Mouse (Mus musculus) neural tube, embryonic 15.5 days (tissue): ENCODE results near the gene 2310061I04Rik. TPM values are rescaled to one million over a fixed set of nuclear protein-coding genes. Genes with fewer than 3 reads are reported as not detected.
A peak's percentile ranks its signal among the peaks of the same experiment; 100 is the strongest.

Source experiments
- ATAC-seq: fragments of 200-750 bp; cut with Nextera tagmentation; 2 replicates; pipeline ENCODE4 v1.8.0; 2017; ENCODE audit warnings: mild to moderate bottlenecking, moderate TSS enrichment, moderate library complexity; ENCODE audit not compliant: low FRiP score
- H3K27ac ChIP-seq: fragments of 300-500 bp; sonication (generic); replicated peaks from 2 replicates; pipeline ENCODE4 v1.5.1; 2015; ENCODE audit warnings: mild to moderate bottlenecking, inconsistent platforms
- H3K27me3 ChIP-seq: fragments of 300-500 bp; sonication (generic); replicated peaks from 2 replicates; pipeline ENCODE4 v1.6.1; 2015; ENCODE audit warnings: inconsistent platforms
- H3K36me3 ChIP-seq: fragments of 300-500 bp; sonication (generic); 2 replicates; pipeline ENCODE4 v1.6.1; 2015; ENCODE audit warnings: inconsistent platforms
- H3K4me1 ChIP-seq: fragments of 300-500 bp; sonication (generic); 2 replicates; pipeline ENCODE4 v1.6.1; 2015; ENCODE audit warnings: inconsistent platforms
- H3K4me2 ChIP-seq: fragments of 300-500 bp; sonication (generic); 2 replicates; pipeline ENCODE4 v1.6.1; 2015; ENCODE audit warnings: inconsistent platforms, mild to moderate bottlenecking, moderate library complexity
- H3K4me3 ChIP-seq: fragments of 300-500 bp; sonication (generic); replicated peaks from 2 replicates; pipeline ENCODE4 v1.5.1; 2015; ENCODE audit warnings: mild to moderate bottlenecking, inconsistent platforms
- H3K9ac ChIP-seq: fragments of 300-500 bp; sonication (generic); replicated peaks from 2 replicates; pipeline ENCODE4 v1.6.1; 2015; ENCODE audit warnings: mild to moderate bottlenecking, inconsistent platforms
- H3K9me3 ChIP-seq: fragments of 300-500 bp; sonication (generic); replicated peaks from 2 replicates; pipeline ENCODE4 v1.6.1; 2016; ENCODE audit warnings: inconsistent platforms
- WGBS: fragments of 180-500 bp; shearing (Covaris S2); methylation state at CpG from one replicate; pipeline ENCODE4 v1.1.7; 2015; ENCODE audit warnings: mixed read lengths; 5-methylcytosine and 5-hydroxymethylcytosine counted together
- polyA plus RNA-seq: library from polyadenylated mRNA; unstranded; fragments of >200 nt; fragmentation: Nextera tagmentation; extraction: Ambion mirVana; gene quantifications from 2 replicates; pipeline ENCODE4 v1.2.1, GENCODE M21; 2015

Gene 2310061I04Rik
- polyA plus RNA-seq, 1 experiment from 2014 or later, result 75.2 TPM

- WGBS, result 7% methylated on average over 26 of the region's 26 CpGs
- Histone ChIP-seq H3K36me3 (no peaks in the 10 kb centered on the region; the same call in 1 of the 2 replicates), H3K9ac (peak overlapping the region; percentile 81), H3K27ac (peak overlapping the region; percentile 95), H3K4me3 (peak overlapping the region; percentile 66), H3K9me3 (no peaks in the 10 kb centered on the region), H3K4me1 (peaks cover 69% of the 10 kb centered on the region), H3K4me2 (peak overlapping the region; percentile 90), H3K27me3 (no peaks in the 10 kb centered on the region)
- ATAC-seq, result no peak
These were observed 30.0 kb downstream of the 2310061I04Rik start for GRCm38 (mm10) chr17:35866911-35867890.

- H3K4me1 ChIP-seq, result peaks cover 69% of the 10 kb centered on the region
- no peaks in the 10 kb centered on the region for H3K9me3 ChIP-seq
- H3K4me3 ChIP-seq, result peak overlapping the region; percentile 66
- under 1% methylated on average over 36 of the region's 38 CpGs for WGBS
- H3K27ac ChIP-seq, result peak overlapping the region; percentile 95
- peak overlapping the region; percentile 90 for H3K4me2 ChIP-seq
- ATAC-seq, result peak; percentile 44
- H3K9ac ChIP-seq, result peak overlapping the region; percentile 81
- no peaks in the 10 kb centered on the region; the same call in 1 of the 2 replicates for H3K36me3 ChIP-seq
- H3K27me3 ChIP-seq, result no peaks in the 10 kb centered on the region
These were observed 30.9 kb downstream of the 2310061I04Rik start for GRCm38 (mm10) chr17:35866281-35866831.

GRCm38 (mm10) chr17:35865481-35866280 is 31.6 kb downstream of the 2310061I04Rik start, which contains the start of gene Ppp1r18:
Ppp1r18 (plus strand) TSS chr17:35865593.
- H3K27me3 ChIP-seq, result no peaks in the 10 kb centered on the region
- peak within 1 kb of the TSS; percentile 66 for H3K4me3 ChIP-seq
- no peaks in the 10 kb centered on the region for H3K9me3 ChIP-seq
- peak; percentile 66 for ATAC-seq
- H3K4me1 ChIP-seq, result peaks cover 65% of the 10 kb centered on the region
- peak within 1 kb of the TSS; percentile 90 for H3K4me2 ChIP-seq
- H3K9ac ChIP-seq, result peak within 1 kb of the TSS; percentile 81
- WGBS, result under 1% methylated on average over 46 of the region's 48 CpGs
- H3K27ac ChIP-seq, result peak within 1 kb of the TSS; percentile 95
- no peaks in the 10 kb centered on the region for H3K36me3 ChIP-seq

GRCm38 (mm10) chr17:35864832-35865353 is 32.3 kb downstream of the 2310061I04Rik start:
- Histone ChIP-seq H3K4me3 (peak overlapping the region; percentile 66), H3K9ac (peak overlapping the region; percentile 81), H3K36me3 (no peaks in the 10 kb centered on the region), H3K9me3 (no peaks in the 10 kb centered on the region), H3K4me2 (peak overlapping the region; percentile 90), H3K4me1 (peaks cover 63% of the 10 kb centered on the region), H3K27me3 (no peaks in the 10 kb centered on the region), H3K27ac (peak overlapping the region; percentile 95)
- WGBS, result 28% methylated on average over 10 of the region's 10 CpGs
- no peak for ATAC-seq

- under 1% methylated on average over 47 of the region's 47 CpGs for WGBS
- Histone ChIP-seq H3K9ac (peak within 1 kb of the TSS; percentile 82), H3K27me3 (no peaks in the 10 kb centered on the region), H3K4me1 (peaks cover 30% of the 10 kb centered on the region), H3K9me3 (no peaks in the 10 kb centered on the region), H3K4me3 (peak within 1 kb of the TSS; percentile 73), H3K4me2 (peak within 1 kb of the TSS; percentile 57), H3K27ac (peak within 1 kb of the TSS; percentile 97), H3K36me3 (peaks cover 24% of the 10 kb centered on the region)
- ATAC-seq, result peak; percentile 91
These were observed 35.9 kb downstream of the 2310061I04Rik start, which contains the start of gene Nrm for GRCm38 (mm10) chr17:35861198-35861857. Nrm (plus strand) TSS chr17:35861318.

- peak overlapping the region; percentile 73 for H3K4me3 ChIP-seq
- no peak for ATAC-seq
- peak overlapping the region; percentile 57 for H3K4me2 ChIP-seq
- peaks cover 30% of the 10 kb centered on the region for H3K4me1 ChIP-seq
- H3K27me3 ChIP-seq, result no peaks in the 10 kb centered on the region
- 4% methylated on average over 12 of the region's 12 CpGs for WGBS
- H3K9ac ChIP-seq, result peak overlapping the region; percentile 82
- H3K27ac ChIP-seq, result peak overlapping the region; percentile 97
- H3K36me3 ChIP-seq, result peaks cover 24% of the 10 kb centered on the region
- H3K9me3 ChIP-seq, result no peaks in the 10 kb centered on the region
These were observed 36.4 kb downstream of the 2310061I04Rik start for GRCm38 (mm10) chr17:35860831-35861197.

GRCm38 (mm10) chr17:35859835-35860234 is 37.4 kb downstream of the 2310061I04Rik start:
- Histone ChIP-seq H3K9me3 (no peaks in the 10 kb centered on the region), H3K4me2 (no peak overlapping the region), H3K9ac (no peak overlapping the region), H3K4me1 (peaks cover 24% of the 10 kb centered on the region), H3K36me3 (peaks cover 24% of the 10 kb centered on the region), H3K27ac (no peak overlapping the region), H3K4me3 (no peak overlapping the region), H3K27me3 (no peaks in the 10 kb centered on the region)
- 64% methylated on average over 2 of the region's 2 CpGs for WGBS
- ATAC-seq, result no peak

GRCm38 (mm10) chr17:35859371-35859770 is 37.9 kb downstream of the 2310061I04Rik start:
- Histone ChIP-seq H3K4me3 (no peak overlapping the region), H3K27ac (no peak overlapping the region), H3K9me3 (no peaks in the 10 kb centered on the region), H3K9ac (no peak overlapping the region), H3K36me3 (peaks cover 24% of the 10 kb centered on the region), H3K27me3 (no peaks in the 10 kb centered on the region), H3K4me2 (no peak overlapping the region), H3K4me1 (peaks cover 19% of the 10 kb centered on the region)
- no peak for ATAC-seq
- WGBS, result 89% methylated on average over 1 of the region's 1 CpGs

GRCm38 (mm10) chr17:35850974-35851373 is 46.3 kb downstream of the 2310061I04Rik start:
- Histone ChIP-seq H3K4me3 (no peak overlapping the region), H3K36me3 (peaks cover 74% of the 10 kb centered on the region), H3K4me2 (no peak overlapping the region), H3K9ac (no peak overlapping the region), H3K4me1 (no peaks in the 10 kb centered on the region), H3K27me3 (no peaks in the 10 kb centered on the region), H3K27ac (no peak overlapping the region), H3K9me3 (no peaks in the 10 kb centered on the region)
- 95% methylated on average over 3 of the region's 3 CpGs for WGBS
- ATAC-seq, result no peak

GRCm38 (mm10) chr17:35848112-35848511 is 49.1 kb downstream of the 2310061I04Rik start:
- Histone ChIP-seq H3K4me2 (no peak overlapping the region), H3K27me3 (no peaks in the 10 kb centered on the region), H3K4me1 (no peaks in the 10 kb centered on the region), H3K36me3 (peaks cover 73% of the 10 kb centered on the region), H3K9me3 (no peaks in the 10 kb centered on the region), H3K9ac (no peak overlapping the region), H3K27ac (no peak overlapping the region), H3K4me3 (no peak overlapping the region)
- ATAC-seq, result no peak
- WGBS, result 55% methylated on average over 1 of the region's 1 CpGs
